Mouse (Mus musculus): ENCODE results near the gene Gm10553.
"Not testable (repeated sequence)": the region's sequence is repeated elsewhere in the genome, so short reads cannot be mapped to it uniquely, and the experiment has no call there.

The Gm10553 gene

DNA sequence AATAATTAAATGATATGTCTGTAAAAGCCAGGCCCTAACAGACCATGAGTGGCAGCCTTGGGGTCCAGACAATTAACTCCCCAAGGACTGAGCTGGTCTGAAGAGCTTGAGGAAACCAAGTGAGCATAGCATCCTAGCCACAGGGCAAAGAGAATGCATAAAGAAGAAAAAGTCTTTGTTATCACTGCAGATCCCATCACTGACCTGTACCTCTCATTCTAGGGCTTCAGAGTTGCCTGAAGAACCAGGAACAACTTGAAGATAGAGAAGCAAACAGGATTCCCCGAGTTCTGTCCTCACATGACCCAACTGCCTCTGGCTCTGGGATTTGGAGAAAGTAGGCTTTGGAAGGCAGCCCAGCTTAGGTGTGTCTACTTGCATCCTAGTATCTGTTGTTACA, at the start of gene Gm10553:
Gm10553 (plus strand) TSS at position 301 of the 400 bp plus-strand sequence.
- DNase-seq (ENCODE audit: low spot score in 2 of 2), result not testable (repeated sequence)

GRCm38 (mm10) chr1:85071690-85072089, 28.3 kb upstream of the Gm10553 start:
- not testable (repeated sequence) for DNase-seq (ENCODE audit: low spot score in 2 of 2)

GRCm38 (mm10) chr1:85073099-85073498, 26.9 kb upstream of the Gm10553 start:
- not testable (repeated sequence) for DNase-seq (ENCODE audit: low spot score in 2 of 2)

DNA sequence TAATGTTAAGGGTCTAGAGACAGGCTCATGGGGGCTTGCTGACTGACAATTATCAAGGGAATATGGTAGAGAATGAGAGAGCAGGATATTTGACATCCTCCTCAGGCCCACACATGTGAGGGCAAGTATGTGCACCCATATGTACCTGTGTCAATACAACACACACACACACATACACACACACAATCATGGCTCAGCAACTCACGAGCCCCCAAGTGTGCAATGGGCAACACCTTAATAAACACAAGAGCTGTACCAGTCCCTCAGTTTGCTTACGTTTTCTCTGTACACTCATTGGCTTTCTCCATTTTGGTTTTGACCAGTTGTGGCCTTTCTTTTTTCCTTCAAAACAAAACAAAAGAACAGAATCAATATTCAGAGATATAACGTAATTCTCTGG, 15.2 kb upstream of the Gm10553 start:
- DNase-seq (ENCODE audit: low spot score in 2 of 2), result not testable (repeated sequence)

GRCm38 (mm10) chr1:85086211-85086610, 13.8 kb upstream of the Gm10553 start:
- not testable (repeated sequence) for DNase-seq (ENCODE audit: low spot score in 2 of 2)

GRCm38 (mm10) chr1:85092169-85092568, 7.8 kb upstream of the Gm10553 start:
- not testable (repeated sequence) for DNase-seq (ENCODE audit: low spot score in 2 of 2)

DNA sequence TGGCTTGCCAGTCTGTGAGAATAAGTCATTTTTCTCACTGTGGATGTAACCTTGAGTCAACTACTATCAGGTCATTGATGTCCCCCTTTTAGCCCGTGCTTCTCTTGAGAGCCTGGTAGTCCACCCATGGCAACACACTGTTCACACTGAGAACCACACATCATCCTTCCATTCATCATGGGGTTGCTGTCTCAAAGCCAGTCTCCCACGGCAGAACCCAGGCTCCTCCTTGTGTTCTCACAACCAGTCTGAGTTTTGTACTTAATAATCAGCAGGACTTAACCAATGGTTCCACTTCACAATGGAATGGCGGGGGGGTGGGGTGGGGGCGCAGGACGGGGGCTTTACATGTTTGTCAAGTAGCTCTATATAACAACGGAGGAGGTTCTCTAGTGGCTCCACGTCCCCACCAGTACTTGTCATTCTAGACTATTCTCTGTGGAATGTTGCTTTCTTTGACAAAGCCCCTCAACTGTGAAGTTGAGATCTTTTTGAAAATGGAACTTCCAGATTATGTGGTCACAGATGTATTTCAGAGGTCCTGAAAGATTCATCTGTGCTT, 6.9 kb upstream of the Gm10553 start:
- not testable (repeated sequence) for DNase-seq (ENCODE audit: low spot score in 2 of 2)

GRCm38 (mm10) chr1:85099081-85099480, 883 bp upstream of the Gm10553 start:
- DNase-seq (ENCODE audit: low spot score in 2 of 2), result not testable (repeated sequence)

DNA sequence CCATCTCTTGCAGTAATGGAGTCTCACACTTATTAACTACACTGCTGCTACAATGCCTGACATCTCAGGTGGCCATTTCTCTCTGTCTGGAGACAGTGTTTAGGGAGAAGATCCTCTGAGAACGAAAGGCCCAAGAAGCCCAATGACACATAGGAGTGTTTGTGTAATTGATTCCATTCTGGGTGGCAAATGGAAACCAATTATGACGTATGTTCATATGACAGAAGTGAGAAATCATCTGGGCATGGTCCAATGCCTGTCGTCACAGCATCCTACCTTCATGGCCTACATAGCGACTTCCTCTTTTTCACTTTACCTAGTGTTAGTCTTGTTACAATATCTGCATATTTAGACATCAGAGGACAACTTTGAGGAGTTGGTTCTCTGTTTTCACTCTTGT, 1.8 kb downstream of the Gm10553 start:
- peak in 1 of 2 experiments; percentile 62 for DNase-seq (ENCODE audit: low spot score in 2 of 2)

DNA sequence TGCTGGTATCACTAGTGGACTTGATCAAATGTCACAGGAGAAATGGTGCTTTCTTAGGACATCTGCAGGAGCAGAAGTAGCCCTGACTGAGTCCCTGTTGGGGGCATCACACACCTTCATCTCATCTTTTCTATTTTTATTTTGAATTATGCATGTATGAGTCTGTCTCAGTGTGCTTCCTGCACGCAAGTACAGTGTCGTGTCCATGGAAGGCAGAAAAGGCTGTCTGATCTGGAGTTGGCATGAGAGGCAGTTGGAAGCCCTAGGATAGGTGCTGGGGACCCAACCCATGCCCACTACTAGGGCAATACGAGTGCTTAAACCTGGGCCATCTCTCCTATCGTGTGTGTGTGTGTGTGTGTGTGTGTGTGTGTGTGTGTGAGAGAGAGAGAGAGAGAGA, 5.4 kb downstream of the Gm10553 start:
- DNase-seq (ENCODE audit: low spot score in 2 of 2), result not testable (repeated sequence)

- DNase-seq (ENCODE audit: low spot score in 2 of 2), result not testable (repeated sequence)
Measured at GRCm38 (mm10) chr1:85106013-85106412, 6.0 kb downstream of the Gm10553 start.

- not testable (repeated sequence) for DNase-seq (ENCODE audit: low spot score in 2 of 2)
Measured at GRCm38 (mm10) chr1:85109753-85110152, 9.8 kb downstream of the Gm10553 start, which contains the start of gene A530032D15Rik. Gene A530032D15Rik, minus strand, starts transcription at chr1:85109853.

DNA sequence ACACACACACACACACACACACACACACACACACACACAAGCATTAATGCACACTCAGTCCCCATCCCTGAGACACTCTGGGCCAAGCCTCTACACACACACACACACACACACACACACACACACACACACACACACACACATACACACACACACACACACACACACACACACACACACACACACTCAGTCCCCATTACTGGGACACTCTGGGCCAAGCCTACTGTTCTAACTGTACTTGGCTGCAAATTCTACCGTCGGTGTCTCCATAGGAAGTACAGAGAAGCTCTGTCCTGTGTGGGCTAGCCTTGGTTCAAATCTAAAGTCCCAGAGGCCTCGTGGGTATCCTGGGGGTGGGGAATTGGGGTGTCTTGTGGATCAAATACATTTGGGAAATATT, 10.9 kb downstream of the Gm10553 start:
- not testable (repeated sequence) for DNase-seq (ENCODE audit: low spot score in 2 of 2)

GRCm38 (mm10) chr1:85111572-85111971, 11.6 kb downstream of the Gm10553 start:
- DNase-seq (ENCODE audit: low spot score in 2 of 2), result not testable (repeated sequence)

GRCm38 (mm10) chr1:85112266-85112665, 12.3 kb downstream of the Gm10553 start:
- not testable (repeated sequence) for DNase-seq (ENCODE audit: low spot score in 2 of 2)

DNA sequence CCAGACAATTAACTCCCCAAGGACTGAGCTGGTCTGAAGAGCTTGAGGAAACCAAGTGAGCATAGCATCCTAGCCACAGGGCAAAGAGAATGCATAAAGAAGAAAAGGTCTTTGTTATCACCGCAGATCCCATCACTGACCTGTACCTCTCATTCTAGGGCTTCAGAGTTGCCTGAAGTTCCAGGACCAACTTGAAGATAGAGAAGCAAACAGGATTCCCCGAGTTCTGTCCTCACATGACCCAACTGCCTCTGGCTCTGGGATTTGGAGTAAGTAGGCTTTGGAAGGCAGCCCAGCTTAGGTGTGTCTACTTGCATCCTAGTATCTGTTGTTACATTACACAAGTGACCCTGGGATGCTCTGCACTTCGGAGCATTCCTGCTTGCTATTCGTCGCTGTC, 12.9 kb downstream of the Gm10553 start:
- DNase-seq (ENCODE audit: low spot score in 2 of 2), result not testable (repeated sequence)

DNA sequence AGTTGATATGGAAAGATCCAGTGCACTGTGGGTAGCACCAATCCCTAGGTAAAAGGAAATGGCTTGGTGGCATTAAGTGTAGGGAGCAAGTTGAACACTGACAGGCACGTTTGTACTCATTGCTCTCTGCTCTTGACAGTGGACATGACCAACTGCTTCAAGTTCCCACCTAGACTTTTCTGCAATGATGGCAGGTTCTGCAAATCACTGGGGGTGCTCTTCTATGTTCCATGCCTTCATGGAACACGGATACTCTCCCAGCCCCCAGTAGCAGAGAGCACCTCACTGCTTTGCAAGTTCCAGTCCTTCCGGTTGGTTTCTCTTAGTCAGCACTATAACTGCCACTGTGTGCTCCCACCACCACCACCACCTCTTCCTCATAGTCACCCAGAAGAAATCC, 14.1 kb downstream of the Gm10553 start:
- not testable (repeated sequence) for DNase-seq (ENCODE audit: low spot score in 2 of 2)

- not testable (repeated sequence) for DNase-seq (ENCODE audit: low spot score in 2 of 2)
Measured at GRCm38 (mm10) chr1:85114666-85115402, 14.9 kb downstream of the Gm10553 start.

GRCm38 (mm10) chr1:85117537-85117936, 17.6 kb downstream of the Gm10553 start:
- DNase-seq (ENCODE audit: low spot score in 2 of 2), result not testable (repeated sequence)

DNA sequence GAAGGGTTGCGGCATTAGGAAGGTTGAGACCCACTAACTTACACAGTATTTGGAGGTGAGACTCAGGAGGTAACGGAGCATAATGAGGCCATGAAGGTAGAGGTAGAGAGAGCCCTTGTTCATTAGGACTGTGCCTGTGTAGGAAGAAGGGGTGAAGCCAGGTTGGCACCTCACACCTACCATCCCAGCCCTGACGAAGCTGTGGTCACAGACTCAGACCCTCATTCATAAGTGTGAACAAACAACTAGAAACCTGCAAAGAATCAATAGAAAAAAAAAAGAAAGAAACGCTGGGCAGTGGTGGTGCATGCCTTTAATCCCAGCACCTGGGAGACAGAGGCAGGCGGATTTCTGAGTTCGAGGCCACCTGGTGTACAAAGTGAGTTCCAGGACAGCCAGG, 18.4 kb downstream of the Gm10553 start:
- DNase-seq (ENCODE audit: low spot score in 2 of 2), result not testable (repeated sequence)

- not testable (repeated sequence) for DNase-seq (ENCODE audit: low spot score in 2 of 2)
Measured at GRCm38 (mm10) chr1:85121841-85122240, 21.9 kb downstream of the Gm10553 start.

DNA sequence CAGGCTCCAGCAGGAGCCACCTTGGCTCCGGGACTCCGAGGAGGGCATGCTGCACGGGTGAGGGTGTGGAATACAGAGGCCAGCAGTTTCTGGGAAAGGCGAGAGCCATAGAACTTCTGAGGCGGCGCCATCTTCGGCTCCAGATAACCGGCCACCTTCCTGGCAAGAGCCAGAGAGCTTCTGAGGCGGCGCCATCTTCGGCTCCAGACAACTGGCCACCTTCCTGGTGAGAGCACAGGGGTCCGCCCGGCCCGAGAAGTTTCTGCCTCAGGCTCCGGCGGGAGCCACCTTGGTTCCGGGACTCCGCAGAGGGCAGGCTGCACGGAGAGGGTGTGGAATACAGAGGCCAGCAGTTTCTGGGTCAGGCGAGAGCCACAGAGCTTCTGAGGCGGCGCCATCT, 33.7 kb downstream of the Gm10553 start:
- DNase-seq (ENCODE audit: low spot score in 2 of 2), result not testable (repeated sequence)
